Mouse (Mus musculus) cerebellum, postnatal 36 days (tissue): ENCODE data around the gene Pcdh15.

Source experiments
- DNase-seq, 2 experiments: peaks; one replicate each; pipeline ENCODE4 v3.0.0; 2021 to 2022; ENCODE audit warnings: mixed read lengths in 2 of 2

Pcdh15 gene

DNA sequence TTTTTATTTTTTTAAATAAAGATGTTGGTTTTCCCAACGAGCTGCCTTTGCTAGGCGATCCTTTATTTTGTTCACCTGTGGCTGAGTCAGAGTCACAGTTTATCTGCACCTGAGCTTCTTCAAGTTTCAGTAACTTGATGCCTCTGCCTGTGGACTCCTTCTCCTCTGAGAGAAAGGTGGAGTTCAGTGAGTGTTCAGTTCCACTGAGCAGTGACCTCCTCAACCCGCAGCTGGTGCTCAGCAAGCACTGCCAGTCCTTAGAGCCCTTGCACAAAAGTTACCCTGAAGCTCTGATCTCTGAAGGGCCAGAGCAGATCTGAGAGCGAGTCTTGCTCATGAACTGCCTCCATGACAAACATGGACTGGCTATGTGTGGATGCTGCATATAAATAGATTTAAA is 724.1 kb downstream of the Pcdh15 start:
- no peak for DNase-seq

DNA sequence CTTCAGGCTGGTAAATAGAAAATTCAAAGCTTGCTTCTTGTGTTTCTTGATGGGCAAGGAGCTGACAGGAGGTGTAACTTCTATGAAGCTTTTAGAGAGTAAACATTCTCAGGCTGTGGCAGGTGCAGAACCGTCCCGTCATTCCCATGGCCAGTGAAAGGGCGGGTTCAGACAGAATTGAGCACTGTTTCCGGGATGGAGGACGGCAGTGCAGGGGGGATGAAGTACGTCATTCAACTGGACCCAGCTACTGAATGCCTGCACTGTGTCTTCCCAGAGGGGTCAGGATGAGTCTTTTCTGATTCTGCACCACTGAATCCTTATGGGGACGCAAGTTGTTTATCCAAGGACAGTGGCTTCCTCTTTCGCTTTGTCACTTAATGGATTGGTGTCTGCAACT is 727.2 kb downstream of the Pcdh15 start:
- no peak for DNase-seq

DNA sequence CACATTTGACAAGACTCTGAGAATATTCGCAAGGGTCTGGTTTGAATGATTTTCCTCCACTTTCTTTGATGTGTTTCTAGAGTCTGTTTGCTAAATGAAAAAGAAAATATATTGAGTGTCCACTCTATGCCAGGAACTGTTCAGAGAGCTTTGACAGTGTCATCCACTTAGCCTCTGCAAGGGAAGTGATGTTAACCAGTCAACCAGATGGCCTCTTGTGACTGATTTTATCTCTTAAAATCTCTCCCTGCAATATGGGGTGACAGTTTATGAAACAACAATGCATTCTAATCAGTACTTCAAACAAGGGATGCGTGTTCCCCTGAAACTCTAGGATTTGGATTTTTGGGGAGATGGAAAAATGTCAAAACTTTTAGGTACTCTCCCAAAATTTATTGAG is 729.6 kb downstream of the Pcdh15 start:
- no peak for DNase-seq

DNA sequence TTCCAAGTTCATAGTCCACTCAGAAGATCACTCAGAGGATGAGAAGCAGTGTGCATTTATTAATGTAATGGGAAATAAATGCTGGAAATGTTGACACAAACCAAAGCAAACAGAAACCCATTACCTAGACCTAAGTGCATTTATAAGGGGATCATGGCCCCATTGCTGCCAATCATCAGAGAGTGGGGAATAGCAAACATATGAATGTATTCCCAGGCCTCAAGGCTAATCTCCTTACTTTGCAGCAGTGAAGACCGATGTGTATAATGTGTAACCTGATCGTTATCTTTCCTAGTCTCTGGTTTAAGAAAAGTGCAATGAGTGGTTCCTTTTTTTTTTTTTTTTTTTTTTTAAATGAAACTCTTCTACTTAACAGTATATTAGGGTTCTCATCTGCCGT is 745.9 kb downstream of the Pcdh15 start:
- DNase-seq, result no peak

DNA sequence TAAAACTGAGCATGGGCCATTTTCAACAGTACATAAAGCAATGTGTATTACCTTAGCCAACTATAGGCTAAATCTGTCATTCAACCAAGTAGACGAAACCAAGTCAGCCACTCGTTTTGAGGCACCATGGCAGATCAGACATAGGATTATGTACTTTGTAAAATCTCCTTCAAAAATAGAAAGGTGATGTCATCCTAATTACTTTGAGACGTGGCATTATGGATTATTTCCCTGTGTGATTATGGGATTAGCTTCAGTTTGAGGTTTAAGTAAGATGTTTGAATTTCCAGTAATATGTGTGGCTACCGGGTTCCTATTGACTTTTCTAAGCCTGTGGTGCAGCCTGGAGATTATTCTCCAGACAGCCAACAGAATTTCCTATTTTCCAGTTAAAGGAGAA is 763.0 kb downstream of the Pcdh15 start:
- no peak for DNase-seq

DNA sequence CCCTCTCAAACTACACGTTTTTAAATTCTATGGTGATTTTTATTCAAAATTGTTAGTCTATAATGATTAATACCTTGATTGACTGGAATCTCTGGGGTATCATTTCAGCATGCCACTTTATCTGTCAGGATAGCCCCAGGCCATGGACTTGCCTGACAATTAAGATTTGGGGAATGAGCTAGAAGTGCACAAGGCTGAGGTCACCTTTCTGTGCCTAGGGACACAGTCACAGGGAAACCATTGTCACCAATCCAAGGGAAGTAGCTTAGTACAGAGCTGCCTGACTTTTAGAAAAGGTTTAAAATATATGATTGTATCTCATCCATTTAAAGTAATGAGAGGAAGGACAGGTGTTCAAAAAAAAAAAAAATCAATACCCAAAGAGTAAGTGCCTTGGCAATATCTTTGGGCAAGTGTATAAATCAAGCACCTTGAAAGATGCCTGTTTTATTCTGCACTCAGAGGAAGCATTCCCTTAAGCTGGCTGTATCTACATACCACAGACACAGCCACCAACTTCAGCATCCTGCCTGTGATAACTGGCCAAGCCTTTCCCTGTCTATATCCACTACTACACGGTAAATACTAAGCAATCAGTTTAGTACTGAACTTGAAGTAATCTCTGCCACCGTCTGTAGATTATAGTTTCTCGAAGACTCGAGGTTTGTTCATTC is 779.0 kb downstream of the Pcdh15 start:
- DNase-seq, result no peak

DNA sequence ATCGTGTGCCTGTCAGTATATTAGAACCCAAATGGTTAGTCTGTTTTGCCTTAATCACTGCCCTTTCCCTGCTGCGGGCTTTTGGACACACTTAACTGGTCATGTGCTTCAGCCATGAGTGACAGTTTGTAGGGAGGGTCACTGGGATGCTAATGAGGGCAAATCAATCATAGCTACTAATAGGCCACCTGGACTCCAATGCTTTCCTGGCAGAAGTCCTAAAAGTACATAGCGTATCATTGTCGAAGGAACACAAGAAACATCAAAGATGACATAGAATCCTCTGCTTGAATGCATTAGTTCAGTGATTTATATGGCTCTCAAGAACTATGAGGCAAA is 779.6 kb downstream of the Pcdh15 start:
- DNase-seq, result no peak

DNA sequence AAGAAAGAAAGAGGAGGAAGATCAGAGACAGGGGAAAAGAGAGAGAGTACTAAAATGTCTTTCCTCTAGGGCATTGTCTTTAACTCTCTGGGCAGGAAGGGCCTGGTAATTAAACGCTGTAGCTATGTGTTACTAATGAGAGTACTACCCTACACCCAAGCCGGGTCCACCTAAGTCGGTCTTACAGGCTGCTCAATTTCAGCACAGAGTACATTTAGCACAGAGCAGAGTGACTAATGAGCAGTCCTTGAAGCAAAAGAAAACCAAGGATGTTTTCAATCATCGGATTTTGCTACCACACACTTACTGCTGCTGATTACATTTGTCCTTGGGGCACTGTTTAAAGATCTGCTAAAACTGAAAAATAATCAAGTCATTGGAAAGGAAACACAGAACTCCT is 788.6 kb downstream of the Pcdh15 start:
- no peak for DNase-seq

DNA sequence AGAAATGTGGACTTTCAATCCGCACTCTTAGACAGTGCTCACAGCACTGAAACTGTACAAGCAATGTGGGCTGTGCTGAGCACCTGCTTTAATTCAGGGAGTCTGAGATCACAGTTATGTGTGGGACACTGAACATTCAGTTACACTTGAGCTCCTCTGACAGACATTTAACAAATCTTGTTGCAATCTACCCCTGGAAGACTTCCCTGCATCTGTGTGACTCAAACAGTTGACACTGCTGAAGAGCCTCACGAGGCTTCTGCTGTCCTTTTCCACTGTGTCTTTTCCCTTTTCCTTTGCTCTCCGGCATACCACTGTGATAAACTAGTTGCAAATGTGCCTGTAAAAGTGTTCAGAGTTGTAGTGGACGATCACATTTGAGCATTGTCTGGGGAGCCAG is 793.1 kb downstream of the Pcdh15 start:
- peak; percentile 6 for DNase-seq

DNA sequence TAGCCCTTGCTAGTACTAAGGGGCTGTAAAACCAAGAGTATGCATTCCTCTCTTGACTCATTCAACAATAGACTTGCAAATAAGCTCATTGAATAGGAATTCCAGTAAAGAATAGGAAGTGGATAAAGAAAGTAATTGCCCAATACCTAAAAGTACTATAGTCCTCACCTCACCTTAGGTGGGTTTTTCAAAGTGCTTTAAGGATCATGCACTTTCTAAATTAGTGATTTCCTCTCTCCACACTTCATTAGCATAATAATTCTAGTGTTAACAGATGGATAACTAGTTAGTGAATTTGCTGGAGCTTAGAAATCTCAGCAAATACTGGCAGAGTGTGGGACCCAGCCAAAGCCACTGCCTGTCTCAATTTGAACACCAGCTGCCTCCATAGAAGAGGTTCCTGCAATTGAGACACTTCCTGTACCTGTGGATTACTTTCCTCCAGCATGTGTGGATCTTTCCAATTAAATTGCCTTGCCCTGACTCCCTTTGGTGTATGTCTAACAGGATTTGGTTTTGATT is 797.0 kb downstream of the Pcdh15 start:
- no peak for DNase-seq

DNA sequence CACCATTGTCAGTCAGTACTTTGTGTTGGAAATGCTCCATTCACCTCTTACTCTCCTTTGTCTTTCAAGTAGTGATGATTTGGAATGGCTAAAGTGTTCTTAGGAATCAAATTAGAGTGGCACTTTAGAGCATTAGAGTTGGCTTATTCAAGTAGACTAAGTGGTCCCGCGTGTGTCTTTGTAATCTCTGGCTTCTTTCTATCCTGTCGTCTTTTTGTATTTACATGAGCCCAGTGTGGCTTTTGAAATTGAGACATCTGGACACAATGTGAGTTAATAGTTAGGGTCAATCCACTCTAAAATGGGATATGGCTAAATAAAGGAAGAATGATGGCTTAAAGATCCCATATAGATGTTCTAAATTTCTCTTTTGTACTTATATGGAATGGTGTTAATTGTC is 800.0 kb downstream of the Pcdh15 start:
- no peak for DNase-seq

DNA sequence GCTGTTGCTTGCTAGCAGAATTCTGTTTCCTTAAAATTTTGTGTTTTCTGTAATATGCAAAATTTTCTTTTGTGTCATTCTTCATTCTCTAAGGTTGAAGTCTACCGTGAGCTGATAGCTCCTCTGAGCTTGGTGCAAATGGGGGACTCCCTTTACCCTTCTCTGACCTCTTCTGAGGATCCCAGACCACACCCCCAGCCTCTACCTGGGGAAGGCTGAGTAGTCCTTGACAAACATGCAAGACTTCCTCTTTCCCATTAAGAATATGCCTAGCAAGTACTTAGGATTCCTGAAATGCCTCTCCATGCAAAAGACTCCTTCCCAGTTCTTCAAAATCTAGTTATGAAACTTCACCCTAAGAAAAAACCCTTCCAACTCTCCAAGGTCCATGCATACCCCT is 808.5 kb downstream of the Pcdh15 start:
- no peak for DNase-seq

DNA sequence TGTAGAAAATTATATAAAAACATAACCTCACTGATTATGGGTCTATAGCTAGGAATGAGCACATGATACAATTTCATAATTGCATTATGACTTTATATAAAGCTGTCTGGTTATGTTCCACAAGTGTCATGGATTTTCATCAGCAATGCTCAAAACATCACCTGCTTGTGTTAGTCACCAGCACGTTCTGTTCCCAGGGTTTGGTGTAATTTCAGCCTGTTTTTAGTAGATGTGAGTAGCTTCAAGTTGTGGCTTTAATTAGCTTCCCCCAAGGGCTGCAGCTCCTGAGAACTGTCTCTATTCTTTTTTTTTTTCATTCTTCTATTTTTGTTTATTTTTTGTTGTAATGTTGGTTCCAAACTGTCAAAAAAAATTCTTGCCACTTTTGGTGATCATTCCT is 809.4 kb downstream of the Pcdh15 start:
- no peak for DNase-seq

DNA sequence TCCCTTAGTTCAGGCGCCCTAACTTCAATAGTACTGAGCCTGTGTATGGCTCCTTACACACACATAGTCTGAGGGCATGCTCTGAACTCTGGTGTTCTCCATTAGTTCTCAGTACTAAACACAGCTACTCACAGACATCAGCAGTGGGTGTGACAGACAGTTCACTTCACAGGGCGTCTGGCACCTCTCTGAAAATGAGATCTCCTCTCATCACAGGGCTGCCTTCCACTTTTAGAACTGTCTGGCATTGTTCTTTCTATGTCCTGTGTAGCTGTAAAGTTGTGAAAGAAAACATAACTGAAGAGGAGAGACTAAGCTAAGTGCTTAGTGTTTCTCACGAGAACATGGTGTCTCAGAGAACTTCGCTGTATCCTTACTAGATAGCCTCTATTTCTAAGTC is 816.0 kb downstream of the Pcdh15 start:
- DNase-seq, result no peak

DNA sequence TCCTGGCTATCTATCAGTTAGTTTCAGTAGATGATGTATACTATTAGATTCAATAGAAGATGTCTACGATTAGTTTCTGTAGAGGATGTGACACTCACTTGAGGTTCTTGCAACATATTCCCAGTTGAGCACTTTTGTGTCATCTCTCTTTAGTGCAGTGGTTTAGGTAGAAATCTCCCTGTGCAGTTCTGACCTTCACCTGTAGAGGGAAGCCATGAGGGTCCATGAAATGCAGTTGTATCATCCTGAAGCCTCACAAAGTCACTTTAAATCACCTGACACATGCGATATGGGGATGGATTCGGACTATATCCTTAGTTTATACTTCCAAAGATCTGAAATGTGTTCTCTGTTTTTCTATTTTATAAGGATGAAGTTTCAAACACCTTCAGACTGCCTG is 822.4 kb downstream of the Pcdh15 start:
- peak; percentile 4 to 28 for DNase-seq

DNA sequence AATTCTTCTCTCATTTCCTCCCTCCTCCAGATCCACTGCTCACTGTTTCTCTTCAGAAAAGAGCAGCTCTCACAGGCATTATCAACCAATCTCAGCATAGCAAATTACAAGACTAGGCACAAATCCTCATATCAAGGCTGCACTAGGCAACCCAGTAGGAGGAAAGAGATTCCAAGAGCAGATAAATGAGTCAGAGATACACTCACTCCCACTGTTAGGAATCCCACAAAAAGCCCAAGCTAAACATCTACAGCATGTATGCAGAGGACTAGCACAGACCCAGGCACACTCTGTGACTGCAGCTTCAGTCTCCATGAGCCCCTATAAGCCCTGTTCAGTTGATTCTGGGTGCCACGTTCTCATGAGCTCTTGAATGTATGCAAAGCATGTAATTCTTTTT is 829.5 kb downstream of the Pcdh15 start:
- DNase-seq, result no peak

DNA sequence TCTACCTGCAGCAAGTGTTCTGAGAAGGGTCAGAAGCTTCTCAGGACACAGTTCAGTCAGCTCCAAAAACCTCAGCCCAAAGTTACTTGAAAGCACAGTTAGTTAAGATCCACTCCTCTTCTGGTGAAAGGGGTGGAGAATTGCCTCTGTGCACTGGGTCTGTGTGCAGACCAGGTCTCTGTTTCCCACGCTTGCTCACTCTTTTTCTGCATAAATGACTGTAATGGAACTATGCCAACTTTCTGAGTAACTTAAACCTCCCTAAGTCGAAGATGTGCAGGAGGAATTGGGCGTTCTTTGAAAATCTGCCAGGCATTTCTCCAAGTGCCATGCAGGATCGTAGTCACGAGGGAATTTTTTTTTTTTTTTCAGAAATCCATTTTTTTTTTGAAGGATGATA is 830.6 kb downstream of the Pcdh15 start:
- DNase-seq, result no peak

DNA sequence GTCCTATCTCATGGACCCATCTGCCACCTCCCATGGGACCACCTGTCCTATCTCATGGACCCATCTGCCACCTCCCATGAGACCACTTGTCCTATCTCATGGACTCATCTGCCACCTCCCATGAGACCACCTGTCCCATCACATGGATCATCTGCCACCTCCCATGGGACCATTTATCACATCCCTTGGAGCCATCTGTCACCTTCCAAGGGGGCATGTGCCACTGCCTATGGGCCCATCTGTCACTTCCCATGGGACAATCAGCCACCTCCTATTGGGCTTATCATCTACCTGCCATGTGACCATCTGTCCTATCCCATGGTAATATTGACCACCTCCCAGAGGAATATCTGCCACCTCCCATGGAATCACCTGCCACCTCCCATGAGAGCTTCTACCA is 832.0 kb downstream of the Pcdh15 start:
- DNase-seq, result no peak

DNA sequence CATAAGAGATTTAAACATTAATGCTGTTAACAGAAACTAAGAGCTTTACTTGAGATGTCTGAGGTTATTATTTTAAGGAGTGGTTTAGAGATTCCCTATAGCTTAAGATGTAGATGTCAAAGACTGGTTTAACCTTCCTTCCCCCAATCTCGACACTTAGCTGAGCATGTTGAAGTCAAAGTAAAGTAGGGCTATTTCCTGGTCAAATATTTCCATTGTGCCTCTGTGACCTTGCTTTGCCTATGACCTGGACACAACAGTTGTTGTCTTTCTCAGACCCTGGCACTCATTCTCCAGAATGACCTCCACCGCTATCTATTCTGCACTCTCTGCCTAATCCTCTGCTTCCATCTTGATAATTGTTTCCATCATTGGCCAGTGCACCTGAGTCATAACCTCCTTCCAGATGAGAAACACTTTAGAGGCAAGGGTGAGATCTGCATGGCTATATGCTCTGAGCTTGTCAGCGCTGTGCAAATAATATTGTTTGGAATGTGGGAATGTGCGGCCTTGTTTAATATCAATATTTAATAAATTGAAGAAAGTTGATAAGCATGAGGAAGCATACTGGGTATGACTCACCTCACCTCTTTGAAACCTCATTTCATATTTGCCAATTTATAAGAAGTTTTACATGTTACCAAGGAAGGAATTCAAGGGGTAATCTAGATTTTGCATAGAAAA is 833.0 kb downstream of the Pcdh15 start:
- no peak for DNase-seq

DNA sequence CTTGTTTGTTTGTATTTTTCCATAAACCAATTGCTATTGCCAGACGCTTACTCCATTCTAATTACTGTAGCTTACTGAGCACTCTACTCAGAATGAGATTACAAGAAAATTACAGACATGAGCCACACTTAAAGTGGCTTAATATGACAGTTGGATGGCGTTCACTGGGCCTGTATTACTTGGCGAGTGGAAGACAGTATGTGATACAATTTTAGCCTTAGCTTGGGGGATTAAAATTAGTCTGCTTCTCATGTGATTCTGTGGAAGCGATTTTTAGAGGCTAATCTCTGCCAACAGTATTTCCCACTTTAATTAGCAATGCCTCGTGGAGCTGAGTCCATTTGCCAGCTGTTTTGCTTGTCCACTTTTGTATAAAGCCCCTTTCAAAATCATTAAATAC is 837.0 kb downstream of the Pcdh15 start:
- no peak for DNase-seq

DNA sequence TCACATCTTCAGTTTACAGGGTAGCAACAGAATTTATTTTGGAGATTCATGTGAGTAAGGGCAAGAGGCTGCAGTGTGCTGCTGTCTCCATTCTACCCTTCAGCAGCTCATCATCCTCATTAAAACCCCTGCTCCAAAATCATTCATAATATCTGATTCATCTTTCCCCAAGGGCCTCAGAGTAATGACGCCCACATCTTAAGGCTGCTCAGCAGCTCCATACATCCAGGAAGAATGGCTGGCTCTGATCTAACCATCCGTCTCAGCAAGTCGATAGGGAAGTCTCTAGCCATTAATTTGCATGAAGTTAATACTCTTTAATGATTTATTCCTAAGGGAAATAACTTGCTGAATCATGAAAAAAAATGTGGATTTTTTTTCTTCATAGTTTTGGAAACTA is 839.8 kb downstream of the Pcdh15 start:
- no peak for DNase-seq

DNA sequence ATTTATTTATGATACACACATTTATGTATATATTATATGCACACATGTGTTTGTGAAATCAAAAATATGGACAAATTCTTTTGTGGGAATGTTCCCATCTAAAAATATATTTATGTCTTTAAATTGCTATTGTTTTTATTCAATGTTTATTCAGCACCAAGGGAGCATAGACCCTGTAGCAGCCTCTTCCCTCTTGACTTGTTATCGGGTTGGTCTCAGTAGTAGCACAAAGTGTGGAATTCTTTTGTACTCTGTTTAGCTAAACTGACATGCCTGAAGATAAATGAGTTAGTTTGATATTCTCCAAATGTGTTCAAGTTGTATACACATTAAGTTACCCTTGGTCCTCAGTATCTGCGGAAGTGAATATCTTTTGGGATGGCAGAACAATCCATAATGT is 848.7 kb downstream of the Pcdh15 start:
- no peak for DNase-seq

DNA sequence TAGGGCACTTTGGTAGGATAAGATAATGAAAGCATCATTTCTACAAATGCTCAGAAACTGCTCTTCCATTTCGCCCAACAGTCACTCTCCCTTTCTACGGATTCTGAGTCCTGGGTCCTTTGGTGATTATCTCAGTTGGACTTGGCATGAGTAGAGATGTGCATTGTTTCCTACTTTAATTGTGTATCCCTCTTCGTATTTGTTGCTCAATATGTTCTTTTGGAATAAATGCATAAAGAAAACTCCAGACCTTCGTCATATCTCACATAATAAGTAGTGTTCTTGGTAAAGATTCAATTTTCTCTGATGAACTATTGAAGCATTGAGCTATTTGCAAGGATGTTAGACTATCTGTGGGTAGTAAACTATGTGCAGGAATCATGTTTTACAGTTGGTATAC is 854.2 kb downstream of the Pcdh15 start:
- no peak for DNase-seq

DNA sequence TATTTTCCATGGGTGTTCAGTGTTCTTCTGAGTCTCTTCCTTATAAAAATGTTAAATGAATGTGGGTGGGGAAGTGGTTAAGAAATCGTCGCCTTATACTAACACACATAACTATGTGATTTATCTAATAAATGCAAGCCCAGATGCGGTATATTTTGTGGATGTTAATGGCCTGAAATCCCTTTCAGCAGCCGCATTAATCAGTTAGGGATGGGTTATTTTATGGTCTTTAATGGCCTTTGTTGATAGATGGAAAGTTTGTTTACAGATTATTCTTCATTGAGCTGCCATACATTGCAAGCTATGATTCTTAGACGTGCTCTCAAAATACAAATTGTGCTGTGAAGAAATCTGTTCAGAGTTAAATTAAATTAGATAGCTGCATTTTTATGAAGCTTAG is 884.9 kb downstream of the Pcdh15 start:
- DNase-seq, result no peak

DNA sequence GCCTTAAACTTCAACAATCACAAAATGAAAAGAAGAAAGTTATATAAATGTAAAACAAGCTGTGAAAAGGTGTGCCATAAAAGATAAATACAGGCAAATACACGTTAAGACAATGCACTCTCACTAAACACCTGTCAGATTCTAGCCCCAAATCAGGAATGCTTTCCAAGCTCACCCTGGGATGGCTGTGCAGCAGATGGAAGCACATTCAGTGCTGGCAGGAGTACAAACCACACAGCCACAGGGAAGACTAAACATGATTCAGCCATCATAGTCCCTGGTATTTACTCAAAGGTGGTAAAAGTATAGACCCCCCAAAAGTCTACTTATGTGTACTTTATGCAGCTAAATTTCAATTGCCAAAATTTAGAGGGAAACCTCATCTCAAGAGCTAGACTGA is 909.7 kb downstream of the Pcdh15 start:
- peak; percentile 84 to 87 for DNase-seq
